Mouse (Mus musculus) embryo, embryonic 11 days (tissue): ENCODE measurements around the gene Olfr476.
"Not testable (repeated sequence)": the region's sequence is repeated elsewhere in the genome, so short reads cannot be mapped to it uniquely, and the experiment has no call there.

Source experiments
- DNase-seq: peaks from one replicate; pipeline ENCODE4 v3.0.0-alpha.2; 2015

Olfr476 gene

GRCm38 (mm10) chr7:107964503-107964902 lies at the start of gene Olfr476:
Gene Olfr476, plus strand, starts transcription at chr7:107964803.
- DNase-seq, result no peak

DNA sequence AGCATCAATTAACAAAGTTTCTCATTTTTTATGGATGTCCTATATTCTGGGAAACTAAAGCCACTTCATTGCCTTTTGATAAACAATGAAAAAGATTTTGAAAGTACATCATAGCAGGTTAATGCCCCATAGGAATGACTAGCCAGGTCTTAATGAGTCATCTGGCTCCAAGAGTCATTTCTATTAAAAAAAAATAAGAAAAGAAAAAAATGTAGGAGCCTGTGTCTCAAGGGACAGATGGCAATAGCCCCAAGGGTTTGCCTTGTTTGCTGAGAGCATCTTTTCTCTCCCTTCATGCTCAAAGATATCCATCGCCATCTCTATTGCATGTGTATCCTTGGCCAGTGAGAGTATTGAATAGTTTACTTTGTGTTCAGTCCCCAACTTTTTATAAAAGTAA lies 34.5 kb upstream of the Olfr476 start, which contains the start of gene Olfr473:
Gene Olfr473 (plus strand): TSS at position 301 of the 400 bp plus-strand sequence.
- no peak for DNase-seq

GRCm38 (mm10) chr7:107952539-107952938 lies 12.1 kb upstream of the Olfr476 start:
- DNase-seq, result not testable (repeated sequence)

- no peak for DNase-seq
Observed at GRCm38 (mm10) chr7:107954343-107954742, 10.3 kb upstream of the Olfr476 start, which contains the start of gene Olfr474. Gene Olfr474, plus strand, starts transcription at chr7:107954643.

GRCm38 (mm10) chr7:107986393-107986792 lies 21.8 kb downstream of the Olfr476 start, which contains the start of gene Olfr477:
Gene Olfr477, plus strand, starts transcription at chr7:107986693.
- DNase-seq, result no peak

DNA sequence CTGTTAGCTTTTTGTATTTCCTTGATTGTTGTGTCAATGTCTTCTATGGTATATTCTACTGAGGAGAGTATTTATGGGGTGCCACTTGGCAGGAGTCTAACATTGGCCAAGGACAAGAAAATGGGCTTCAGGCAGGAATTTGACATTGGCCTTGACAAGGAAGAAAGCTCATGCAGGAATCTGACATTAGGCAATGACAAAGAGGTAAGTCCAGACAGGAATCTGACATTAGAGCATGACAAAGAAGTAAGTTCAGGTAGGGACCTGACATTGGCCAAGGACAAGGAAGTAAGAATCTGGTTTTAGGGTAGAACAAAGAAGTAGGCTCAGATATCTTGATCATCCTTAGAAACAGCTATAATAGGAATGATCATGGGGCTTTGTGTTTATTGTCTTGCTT lies 49.7 kb downstream of the Olfr476 start:
- DNase-seq, result not testable (repeated sequence)
